Mouse (Mus musculus) heart, postnatal 25 days (tissue): Measurements from ENCODE around the gene Odr4. TPM values are rescaled to one million over a fixed set of nuclear protein-coding genes. Genes with fewer than 3 reads are reported as not detected.

ENCODE experiments used
- DNase-seq: peaks from one replicate; pipeline ENCODE4 v3.0.0; 2022; ENCODE audit warnings: low spot score
- intact Hi-C: fragments of 180-260 bp; cut with DNase I; formaldehyde crosslinking; loops from one replicate; pipeline ENCODE4 v1.15.1; 2025
- total RNA-seq, 2 experiments: library from RNA; stranded (reverse); gene quantifications; 2 replicates each; pipeline ENCODE4 v1.2.3; 2021

Gene Odr4
- total RNA-seq, 2 experiments from 2014 or later, result 18.4 to 19.7 TPM

DNA sequence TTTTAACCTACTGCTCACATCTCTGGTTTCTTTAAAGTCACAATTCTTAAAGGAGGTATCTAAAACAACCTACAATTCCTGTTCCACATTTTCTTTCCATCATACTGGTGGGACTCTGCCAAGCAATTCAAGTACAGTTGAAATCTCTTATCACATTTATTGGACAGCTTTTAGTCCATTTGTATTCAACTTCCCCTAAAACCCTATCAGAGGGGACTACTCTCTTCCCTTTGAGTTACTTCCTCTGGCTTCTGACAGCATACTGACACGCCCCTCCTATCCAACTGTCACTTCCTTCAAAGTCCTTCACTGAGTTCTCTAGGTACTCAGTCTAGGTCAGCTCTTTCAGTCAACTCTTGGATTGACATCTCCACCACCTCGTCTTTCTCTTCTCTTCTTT lies 57.8 kb downstream of the Odr4 start:
- DNase-seq, result no peak
- intact Hi-C loops, result no loop called here

DNA sequence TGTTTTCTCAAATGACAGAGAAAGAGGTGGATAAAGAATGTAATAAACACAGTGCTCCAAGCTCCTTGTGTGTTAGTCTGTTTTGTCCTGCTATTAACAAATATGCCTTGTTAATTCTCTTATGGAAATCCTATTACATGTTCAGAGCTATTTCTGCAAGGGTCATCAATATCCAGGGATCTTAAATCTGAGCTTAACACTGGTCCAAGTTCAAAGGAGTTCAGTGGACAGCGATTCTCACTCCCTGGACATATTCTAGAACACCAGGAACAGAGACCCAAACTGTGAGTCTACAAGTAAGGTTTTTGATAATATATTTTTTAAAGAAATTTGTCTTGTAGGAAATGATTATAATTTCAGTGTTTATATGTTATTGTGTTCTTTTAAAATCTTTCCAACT lies 73.7 kb downstream of the Odr4 start, which contains the start of gene Pdc:
Pdc (plus strand) TSS at position 213 of the 400 bp plus-strand sequence.
- DNase-seq, result no peak
- intact Hi-C loops, result no loop called here

Other genes with a start within 250 kb of the Odr4 start
- gene Pdc, start 73.7 kb downstream of the Odr4 start, total RNA-seq, result not detected
- 100 to 1,000 TPM; 118 to 124 TPM for gene Tpr, start 242 bp downstream of the Odr4 start, total RNA-seq
- gene Prg4, start 73.1 kb upstream of the Odr4 start, total RNA-seq, result 10 to 100 TPM; 10.7 to 13.1 TPM